Comparison of ENCODE assay signal across 11 mouse cellular contexts in the genomic region with DNA sequence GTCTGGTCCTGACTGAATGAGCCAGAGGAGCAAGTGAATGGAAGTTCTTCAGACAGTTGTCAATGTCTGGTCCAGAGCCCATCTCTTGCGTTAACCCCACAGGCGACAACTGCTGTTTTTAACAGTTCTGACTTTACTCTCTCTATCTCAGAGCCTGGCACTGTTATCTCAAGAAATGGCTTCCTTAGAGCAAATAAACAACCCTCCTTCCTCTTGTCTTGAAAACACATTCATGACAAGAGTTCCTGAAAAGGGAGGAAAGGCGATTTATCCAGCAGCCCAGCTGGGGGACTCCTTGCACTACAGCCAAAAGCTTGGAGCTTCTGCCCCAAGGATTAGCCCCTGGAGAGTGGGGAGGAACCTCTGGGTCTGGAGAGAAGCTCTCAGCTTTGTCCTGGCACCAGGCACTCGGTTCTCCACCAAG. TPM values are rescaled to one million over a fixed set of nuclear protein-coding genes. Genes with fewer than 3 reads are reported as not detected.
DNase-seq lines count a peak whose midpoint lies in the region; ATAC-seq and TF ChIP-seq lines count a peak whose summit lies in the region.
"Had no signal": no experiment of that assay in that cellular context is flagged by ENCODE, and none has a peak within 500 bp of the region (broad histone marks: within the 10 kb centered on the region; RNA-seq: fewer than 3 reads in every experiment).

No protein-coding gene starts in this region.

- peak; percentile 15 to 34 for DNase-seq in kidney, postnatal 4 days
- DNase-seq in kidney, adult 8-10 months: no peak
- peak; percentile 79 for DNase-seq in gastrocnemius, postnatal 25 days
- DNase-seq in embryonic facial prominence, embryonic 10.5 days (ENCODE audit: low spot score): no peak
- no peak for DNase-seq in thymus, adult 2 months
- no peak for DNase-seq in layer of hippocampus, adult 8-10 months (ENCODE audit: low spot score in 2 of 2)
- DNase-seq: adrenal gland, postnatal 36 days had no signal

- WGBS in intestine, embryonic 16.5 days: 59% methylated on average over 4 of the region's 4 CpGs
- WGBS in small intestine, adult 2 months: 51% methylated on average over 4 of the region's 4 CpGs
- WGBS in embryonic facial prominence, embryonic 10.5 days: 77% methylated on average over 4 of the region's 4 CpGs
- WGBS in thymus, adult 2 months: 89% methylated on average over 4 of the region's 4 CpGs

- H3K36me3 ChIP-seq in intestine, embryonic 16.5 days (ENCODE audit: control insufficient read depth, insufficient read depth, low read length): no peaks in the 10 kb centered on the region
- H3K36me3 ChIP-seq in small intestine, adult 2 months (ENCODE audit: control insufficient read depth, insufficient read depth, low read length): no peaks in the 10 kb centered on the region
- H3K36me3 ChIP-seq in embryonic facial prominence, embryonic 10.5 days (replicated peaks): no peaks in the 10 kb centered on the region
- H3K36me3 ChIP-seq in thymus, adult 2 months (ENCODE audit: control insufficient read depth, insufficient read depth, low read length): no peaks in the 10 kb centered on the region

- H3K27me3 ChIP-seq in intestine, embryonic 16.5 days (replicated peaks; ENCODE audit: control insufficient read depth, insufficient read depth, low read length): no peaks in the 10 kb centered on the region
- no peaks in the 10 kb centered on the region for H3K27me3 ChIP-seq in small intestine, adult 2 months (ENCODE audit: control insufficient read depth, insufficient read depth, low read length)
- H3K27me3 ChIP-seq in embryonic facial prominence, embryonic 10.5 days (replicated peaks; ENCODE audit: low read depth, poor library complexity, severe bottlenecking): no peaks in the 10 kb centered on the region
- no peaks in the 10 kb centered on the region for H3K27me3 ChIP-seq in thymus, adult 2 months (ENCODE audit: control insufficient read depth, insufficient read depth, low read length)

- H3K9me3 ChIP-seq in intestine, embryonic 16.5 days (ENCODE audit: control insufficient read depth, low read length): no peaks in the 10 kb centered on the region
- no peaks in the 10 kb centered on the region; the same call in 1 of the 2 replicates for H3K9me3 ChIP-seq in embryonic facial prominence, embryonic 10.5 days

- TF ChIP-seq CTCF in small intestine, adult 2 months (IDR thresholded peaks at IDR 0.05; ENCODE audit: extremely low read depth, insufficient read length, insufficient replicate concordance, low read depth, low read length): no peak
- TF ChIP-seq CTCF in thymus, adult 2 months (IDR thresholded peaks at IDR 0.05; ENCODE audit: borderline replicate concordance, control insufficient read depth, extremely low read depth, insufficient read depth, low read length, poor library complexity): no peak

- peak overlapping the region; percentile 82 for H3K27ac ChIP-seq in intestine, embryonic 16.5 days (ENCODE audit: low read length)
- H3K27ac ChIP-seq in small intestine, adult 2 months (ENCODE audit: insufficient read depth, low read depth, low read length): peak overlapping the region; percentile 49; the same call in 1 of the 2 replicates
- H3K27ac ChIP-seq in embryonic facial prominence, embryonic 10.5 days (replicated peaks): no peak overlapping the region
- no peak overlapping the region for H3K27ac ChIP-seq in thymus, adult 2 months (ENCODE audit: control insufficient read depth, insufficient read depth, low read length)

- ATAC-seq in intestine, embryonic 16.5 days: 0 out of 2 replicates have a peak, but pooled peaks have one; percentile 42

- H3K4me2 ChIP-seq in intestine, embryonic 16.5 days (ENCODE audit: low read depth, low read length): no peak overlapping the region

- TF ChIP-seq POLR2A in small intestine, adult 2 months (IDR thresholded peaks at IDR 0.05; ENCODE audit: low read depth, low read length): no peak
- TF ChIP-seq POLR2A in thymus, adult 2 months (IDR thresholded peaks at IDR 0.05; ENCODE audit: control insufficient read depth, extremely low read depth, insufficient read depth, low read length, poor library complexity): no peak

- H3K4me3 ChIP-seq in intestine, embryonic 16.5 days (ENCODE audit: low read length): no peak overlapping the region
- no peak overlapping the region for H3K4me3 ChIP-seq in small intestine, adult 2 months (ENCODE audit: low read depth, low read length)
- H3K4me3 ChIP-seq in embryonic facial prominence, embryonic 10.5 days: no peak overlapping the region
- no peak overlapping the region for H3K4me3 ChIP-seq in thymus, adult 2 months (ENCODE audit: control insufficient read depth, insufficient read depth, low read length)
- H3K4me3 ChIP-seq: megakaryocyte, embryonic 14.5 days had no signal

- H3K9ac ChIP-seq in intestine, embryonic 16.5 days (ENCODE audit: low read depth, low read length): no peak overlapping the region

- no peaks in the 10 kb centered on the region for H3K4me1 ChIP-seq in intestine, embryonic 16.5 days (ENCODE audit: control insufficient read depth, insufficient read depth, low read length)
- no peaks in the 10 kb centered on the region; the same call in 1 of the 2 replicates for H3K4me1 ChIP-seq in small intestine, adult 2 months (ENCODE audit: control insufficient read depth, insufficient read depth, insufficient read length, low read length)
- H3K4me1 ChIP-seq in embryonic facial prominence, embryonic 10.5 days: no peaks in the 10 kb centered on the region
- H3K4me1 ChIP-seq in thymus, adult 2 months (replicated peaks; ENCODE audit: control insufficient read depth, insufficient read depth, low read length): no peaks in the 10 kb centered on the region

RNA-seq across cellular contexts. Expression of a gene that starts 15.9 kb away (rescaled TPM):
- 1 to 10 TPM; 2.4 to 4.7 TPM for total RNA-seq in gastrocnemius, postnatal 25 days (2021)
- 34.1 and 38.0 TPM in 2 replicates for polyA plus RNA-seq in intestine, embryonic 16.5 days (2015; fragmentation: Nextera tagmentation; extraction: Ambion mirVana)
- 0.37 and 0.56 TPM in 2 replicates for polyA plus RNA-seq in small intestine, adult 2 months (2012; rRNA removed)
- 12.9 and 15.9 TPM in 2 replicates for polyA plus RNA-seq in embryonic facial prominence, embryonic 10.5 days (2016; fragmentation: Nextera tagmentation; extraction: Ambion mirVana)
- polyA plus RNA-seq in thymus, adult 2 months (2012; rRNA removed): 1.6 and 2.0 TPM in 2 replicates
- under 1 TPM; 0.30 to 0.49 (median 0.40) TPM for total RNA-seq in layer of hippocampus, adult 8-10 months (2022)
- polyA plus RNA-seq: cortical plate, adult 2 months had no signal

Comparison
In these comparisons a context has a peak if more than half of its experiments do, and no peak if none do; other contexts are left out.
1. DNase-seq: peak in kidney, postnatal 4 days (2 of 2) and gastrocnemius, postnatal 25 days (single experiment); none in kidney, adult 8-10 months (0 of 2), embryonic facial prominence, embryonic 10.5 days (single experiment), thymus, adult 2 months (single experiment) and layer of hippocampus, adult 8-10 months (0 of 2).
2. H3K27ac ChIP-seq: peak in intestine, embryonic 16.5 days (single experiment) and small intestine, adult 2 months (single experiment); none in embryonic facial prominence, embryonic 10.5 days (single experiment) and thymus, adult 2 months (single experiment).